Mouse (Mus musculus): ENCODE results near the gene Mixl1.

DNA sequence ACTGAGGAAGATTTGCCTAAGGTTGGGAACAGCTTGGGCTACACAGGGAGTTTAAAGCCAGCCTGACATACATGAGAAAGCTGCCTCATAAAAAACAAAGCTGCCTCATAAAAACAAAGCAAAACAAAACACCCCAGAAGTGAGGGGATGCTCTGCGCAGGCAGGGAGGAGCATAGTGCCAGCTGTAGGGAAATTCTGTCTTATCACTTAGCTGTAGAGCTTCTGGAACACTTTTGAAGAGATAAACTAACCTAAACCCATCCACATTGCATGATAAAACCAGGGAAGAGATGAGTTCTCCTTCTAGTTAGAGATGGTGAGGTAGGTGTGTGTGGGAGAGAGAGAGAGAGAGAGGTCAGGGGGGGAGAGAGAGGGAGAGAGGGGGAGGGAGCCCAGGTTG is 25.8 kb upstream of the Mixl1 start:
- TF ChIP-seq EP300 (IDR thresholded peaks at IDR 0.05; ENCODE audit: insufficient read depth, low read depth, low read length): no peak
- TF ChIP-seq CTCF (IDR thresholded peaks at IDR 0.05; ENCODE audit: low read depth, low read length): no peak
